Mouse (Mus musculus): ENCODE data around the gene Slc37a2. TPM values are rescaled to one million over a fixed set of nuclear protein-coding genes. Genes with fewer than 3 reads are reported as not detected.

Gene Slc37a2
- polyA plus RNA-seq, 1 experiment from 2014 or later = 1.8 TPM

GRCm38 (mm10) chr9:37245404-37245803 is 10.1 kb downstream of the Slc37a2 start:
- Histone ChIP-seq H3K9me3 (replicated peaks) (no peaks in the 10 kb centered on the region), H3K36me3 (no peaks in the 10 kb centered on the region), H3K4me1 (0 out of 2 replicates have a peak, but pooled peaks cover 5% of the 10 kb centered on the region), H3K27ac (replicated peaks) (no peak overlapping the region), H3K27me3 (replicated peaks) (no peaks in the 10 kb centered on the region), H3K4me3 (replicated peaks) (no peak overlapping the region), H3K4me2 (no peak overlapping the region), H3K9ac (replicated peaks) (no peak overlapping the region)
- ATAC-seq (ENCODE audit: low FRiP score) = no peak
- WGBS = 76% methylated on average over 2 of the region's 2 CpGs

GRCm38 (mm10) chr9:37244600-37244999 is 10.9 kb downstream of the Slc37a2 start:
- 76% methylated on average over 1 of the region's 1 CpGs for WGBS
- Histone ChIP-seq H3K4me2 (no peak overlapping the region), H3K27me3 (replicated peaks) (no peaks in the 10 kb centered on the region), H3K9ac (replicated peaks) (no peak overlapping the region), H3K4me3 (replicated peaks) (no peak overlapping the region), H3K9me3 (replicated peaks) (no peaks in the 10 kb centered on the region), H3K27ac (replicated peaks) (no peak overlapping the region), H3K36me3 (no peaks in the 10 kb centered on the region), H3K4me1 (0 out of 2 replicates have a peak, but pooled peaks cover 5% of the 10 kb centered on the region)
- ATAC-seq (ENCODE audit: low FRiP score) = no peak

GRCm38 (mm10) chr9:37242764-37243163 is 12.8 kb downstream of the Slc37a2 start:
- WGBS = 87% methylated on average over 3 of the region's 3 CpGs
- ATAC-seq (ENCODE audit: low FRiP score) = no peak
- H3K27me3 ChIP-seq (replicated peaks) = no peaks in the 10 kb centered on the region
- no peaks in the 10 kb centered on the region for H3K4me1 ChIP-seq
- H3K4me3 ChIP-seq (replicated peaks) = no peak overlapping the region
- H3K27ac ChIP-seq (replicated peaks) = no peak overlapping the region
- no peak overlapping the region for H3K9ac ChIP-seq (replicated peaks)
- H3K9me3 ChIP-seq (replicated peaks) = no peaks in the 10 kb centered on the region
- H3K36me3 ChIP-seq = no peaks in the 10 kb centered on the region
- no peak overlapping the region for H3K4me2 ChIP-seq

- no peaks in the 10 kb centered on the region for H3K4me1 ChIP-seq
- H3K4me2 ChIP-seq = no peak overlapping the region
- no peak for ATAC-seq (ENCODE audit: low FRiP score)
- H3K9ac ChIP-seq (replicated peaks) = no peak overlapping the region
- no peak overlapping the region for H3K27ac ChIP-seq (replicated peaks)
- H3K36me3 ChIP-seq = no peaks in the 10 kb centered on the region
- H3K4me3 ChIP-seq (replicated peaks) = no peak overlapping the region
- WGBS = 70% methylated on average over 4 of the region's 4 CpGs
- H3K9me3 ChIP-seq (replicated peaks) = no peaks in the 10 kb centered on the region
- 0 out of 2 replicates have a peak, but pooled peaks cover 3% of the 10 kb centered on the region for H3K27me3 ChIP-seq (replicated peaks)
These were observed 19.4 kb downstream of the Slc37a2 start for GRCm38 (mm10) chr9:37235951-37236737.

- Histone ChIP-seq H3K27me3 (replicated peaks) (0 out of 2 replicates have a peak, but pooled peaks cover 3% of the 10 kb centered on the region), H3K9ac (replicated peaks) (no peak overlapping the region), H3K4me1 (peaks cover 17% of the 10 kb centered on the region), H3K36me3 (no peaks in the 10 kb centered on the region), H3K4me2 (no peak overlapping the region), H3K4me3 (replicated peaks) (no peak overlapping the region), H3K27ac (replicated peaks) (no peak overlapping the region), H3K9me3 (replicated peaks) (no peaks in the 10 kb centered on the region)
- 72% methylated on average over 22 of the region's 22 CpGs for WGBS
- no peak for ATAC-seq (ENCODE audit: low FRiP score)
These were observed 23.0 kb downstream of the Slc37a2 start for GRCm38 (mm10) chr9:37232201-37233195.

- Histone ChIP-seq H3K9me3 (replicated peaks) (no peaks in the 10 kb centered on the region), H3K4me1 (peaks cover 17% of the 10 kb centered on the region), H3K27me3 (replicated peaks) (0 out of 2 replicates have a peak, but pooled peaks cover 3% of the 10 kb centered on the region), H3K27ac (replicated peaks) (no peak overlapping the region), H3K36me3 (no peaks in the 10 kb centered on the region), H3K4me2 (no peak overlapping the region), H3K9ac (replicated peaks) (no peak overlapping the region), H3K4me3 (replicated peaks) (no peak overlapping the region)
- ATAC-seq (ENCODE audit: low FRiP score) = no peak
- 90% methylated on average over 9 of the region's 9 CpGs for WGBS
These were observed 24.9 kb downstream of the Slc37a2 start for GRCm38 (mm10) chr9:37230486-37231195.

- Histone ChIP-seq H3K9me3 (replicated peaks) (no peaks in the 10 kb centered on the region), H3K4me2 (no peak overlapping the region), H3K4me1 (peaks cover 17% of the 10 kb centered on the region), H3K36me3 (no peaks in the 10 kb centered on the region), H3K9ac (replicated peaks) (no peak overlapping the region), H3K4me3 (replicated peaks) (no peak overlapping the region), H3K27ac (replicated peaks) (0 out of 2 replicates have a peak overlapping the region, but pooled peaks have one; percentile 20), H3K27me3 (replicated peaks) (0 out of 2 replicates have a peak, but pooled peaks cover 3% of the 10 kb centered on the region)
- peak; percentile 92 for ATAC-seq (ENCODE audit: low FRiP score)
- WGBS = 0% methylated on average over 1 of the region's 1 CpGs
These were observed 25.6 kb downstream of the Slc37a2 start for GRCm38 (mm10) chr9:37229880-37230325.

- peaks cover 17% of the 10 kb centered on the region for H3K4me1 ChIP-seq
- H3K9me3 ChIP-seq (replicated peaks) = no peaks in the 10 kb centered on the region
- H3K9ac ChIP-seq (replicated peaks) = no peak overlapping the region
- H3K27ac ChIP-seq (replicated peaks) = no peak overlapping the region
- no peaks in the 10 kb centered on the region for H3K27me3 ChIP-seq (replicated peaks)
- ATAC-seq (ENCODE audit: low FRiP score) = no peak
- no peak overlapping the region for H3K4me3 ChIP-seq (replicated peaks)
- H3K4me2 ChIP-seq = no peak overlapping the region
- H3K36me3 ChIP-seq = no peaks in the 10 kb centered on the region
- 94% methylated on average over 1 of the region's 1 CpGs for WGBS
These were observed 30.0 kb downstream of the Slc37a2 start for GRCm38 (mm10) chr9:37225581-37225980.

GRCm38 (mm10) chr9:37220755-37221154 is 34.8 kb downstream of the Slc37a2 start:
- Histone ChIP-seq H3K9me3 (replicated peaks) (no peaks in the 10 kb centered on the region), H3K4me3 (replicated peaks) (no peak overlapping the region), H3K9ac (replicated peaks) (no peak overlapping the region), H3K4me2 (no peak overlapping the region), H3K27me3 (replicated peaks) (no peaks in the 10 kb centered on the region), H3K4me1 (no peaks in the 10 kb centered on the region), H3K27ac (replicated peaks) (no peak overlapping the region), H3K36me3 (no peaks in the 10 kb centered on the region)
- WGBS = 81% methylated on average over 8 of the region's 8 CpGs
- no peak for ATAC-seq (ENCODE audit: low FRiP score)

- no peaks in the 10 kb centered on the region for H3K36me3 ChIP-seq
- no peak for ATAC-seq (ENCODE audit: low FRiP score)
These were observed 41.0 kb downstream of the Slc37a2 start for GRCm38 (mm10) chr9:37214327-37215060.

More at GRCm38 (mm10) chr9:37214327-37215060, 41.0 kb downstream of the Slc37a2 start:
- no peak overlapping the region for H3K4me3 ChIP-seq (replicated peaks)
- no peaks in the 10 kb centered on the region for H3K9me3 ChIP-seq (replicated peaks)
- H3K27ac ChIP-seq (replicated peaks) = no peak overlapping the region
- no peak overlapping the region for H3K9ac ChIP-seq (replicated peaks)
- H3K4me1 ChIP-seq = no peaks in the 10 kb centered on the region
- no peaks in the 10 kb centered on the region for H3K27me3 ChIP-seq (replicated peaks)
- WGBS = 90% methylated on average over 9 of the region's 9 CpGs
- H3K4me2 ChIP-seq = no peak overlapping the region
